Mouse (Mus musculus) CH12.LX (cell line): ENCODE data around the gene Exoc3l2. TPM values are rescaled to one million over a fixed set of nuclear protein-coding genes. Genes with fewer than 3 reads are reported as not detected.

Source experiments
- DNase-seq: peaks from one replicate; pipeline ENCODE4 v3.0.0-alpha.2; 2013; ENCODE audit errors: extremely low read depth
- H3K27ac ChIP-seq: 2 replicates; pipeline ENCODE4 v1.5.1; 2012; ENCODE audit warnings: low read depth, mild to moderate bottlenecking, control low read depth, moderate library complexity; ENCODE audit not compliant: insufficient read depth
- H3K27me3 ChIP-seq: replicated peaks from 2 replicates; pipeline ENCODE3; 2012; ENCODE audit warnings: inconsistent platforms
- H3K36me3 ChIP-seq, 2 experiments: replicated peaks in 1 of 2; 2 replicates each; pipeline versions ENCODE3 to v1.6.1; 2012; ENCODE audit warnings: inconsistent platforms in 1 of 2, low read length in 1 of 2, mild to moderate bottlenecking in 1 of 2, mixed read lengths in 1 of 2, moderate library complexity in 1 of 2; ENCODE audit not compliant: control insufficient read depth in 1 of 2, insufficient read depth in 1 of 2
- H3K4me1 ChIP-seq, 2 experiments: 2 replicates each; pipeline ENCODE4 v1.6.1; 2012; ENCODE audit warnings: inconsistent platforms in 1 of 2, moderate library complexity in 1 of 2; ENCODE audit not compliant: insufficient read depth in 2 of 2, control insufficient read depth in 1 of 2
- H3K4me2 ChIP-seq: 2 replicates; pipeline ENCODE4 v1.6.1; 2012; ENCODE audit warnings: low read depth, mild to moderate bottlenecking, control low read depth; ENCODE audit not compliant: poor library complexity, insufficient read depth, severe bottlenecking
- H3K4me3 ChIP-seq, 3 experiments: fragments of 150-350 bp in 1 of 3; sonication (generic) in 1 of 3; replicated peaks in 1 of 3; 2 replicates each; pipeline versions ENCODE3 to v1.5.1; 2011 to 2012; ENCODE audit warnings: low read depth in 2 of 3, low read length in 2 of 3, mild to moderate bottlenecking in 2 of 3, moderate library complexity in 2 of 3, control low read depth in 1 of 3, improper control_type of control experiment in 1 of 3, inconsistent platforms in 1 of 3, mixed read lengths in 1 of 3; ENCODE audit not compliant: poor library complexity in 1 of 3
- H3K79me2 ChIP-seq: replicated peaks from 2 replicates; pipeline ENCODE4 v1.6.1; 2012; ENCODE audit warnings: mild to moderate bottlenecking, moderate library complexity; ENCODE audit not compliant: control insufficient read depth, poor library complexity, insufficient read depth, severe bottlenecking; ENCODE audit errors: extremely low read depth
- H3K9ac ChIP-seq: 2 replicates; pipeline ENCODE4 v1.6.1; 2012; ENCODE audit warnings: low read depth, mild to moderate bottlenecking, control low read depth, moderate library complexity; ENCODE audit not compliant: insufficient read depth
- H3K9me3 ChIP-seq: replicated peaks from 2 replicates; pipeline ENCODE3; 2012; ENCODE audit warnings: low read length, inconsistent platforms, mixed read lengths
- BHLHE40 ChIP-seq: IDR thresholded peaks from 2 replicates; pipeline ENCODE4 v1.6.1; 2011; ENCODE audit warnings: mild to moderate bottlenecking, low read depth, low read length, improper control_type of control experiment
- CHD1 ChIP-seq: IDR thresholded peaks from 2 replicates; pipeline ENCODE4 v1.6.1; 2012; ENCODE audit warnings: low read depth, low read length, improper control_type of control experiment, inconsistent platforms
- E2F4 ChIP-seq: IDR thresholded peaks from 2 replicates; pipeline ENCODE4 v1.6.1; 2011; ENCODE audit warnings: low read depth, low read length, improper control_type of control experiment; ENCODE audit not compliant: insufficient replicate concordance
- GABPA ChIP-seq: IDR thresholded peaks from 2 replicates; pipeline ENCODE4 v1.6.1; 2012; ENCODE audit warnings: low read depth, low read length, improper control_type of control experiment, inconsistent platforms; ENCODE audit not compliant: insufficient replicate concordance
- IRF4 ChIP-seq: IDR thresholded peaks from 2 replicates; pipeline ENCODE4 v1.6.1; 2014; ENCODE audit warnings: low read depth, mild to moderate bottlenecking, inconsistent platforms, low read length, improper control_type of control experiment
- JUND ChIP-seq: conservative IDR thresholded peaks from 2 replicates; pipeline ENCODE4 v1.6.1; 2011; ENCODE audit warnings: low read depth, low read length, improper control_type of control experiment
- MAFK ChIP-seq: IDR thresholded peaks from 2 replicates; pipeline ENCODE4 v1.6.1; 2011; ENCODE audit warnings: low read length, improper control_type of control experiment; ENCODE audit not compliant: insufficient replicate concordance
- MAX ChIP-seq: IDR thresholded peaks from 2 replicates; pipeline ENCODE4 v1.6.1; 2011; ENCODE audit warnings: low read length, improper control_type of control experiment
- MAZ ChIP-seq: IDR thresholded peaks from 2 replicates; pipeline ENCODE4 v1.6.1; 2012; ENCODE audit warnings: low read depth, mild to moderate bottlenecking, inconsistent platforms, low read length, improper control_type of control experiment, moderate library complexity
- MYC ChIP-seq: IDR thresholded peaks from 2 replicates; pipeline ENCODE4 v1.6.1; 2011; ENCODE audit warnings: low read depth, mild to moderate bottlenecking, improper control_type of control experiment, low read length
- NRF1 ChIP-seq: IDR thresholded peaks from 2 replicates; pipeline ENCODE4 v1.6.1; 2014; ENCODE audit warnings: low read depth, mild to moderate bottlenecking, inconsistent platforms, low read length, improper control_type of control experiment, moderate library complexity
- PAX5 ChIP-seq: IDR thresholded peaks from 2 replicates; pipeline ENCODE4 v1.6.1; 2012; ENCODE audit warnings: low read length, inconsistent platforms, mixed read lengths
- POLR2A ChIP-seq: IDR thresholded peaks from 2 replicates; pipeline ENCODE4 v1.6.1; 2011; ENCODE audit warnings: low read depth, mild to moderate bottlenecking, improper control_type of control experiment, low read length
- RAD21 ChIP-seq: IDR thresholded peaks from 2 replicates; pipeline ENCODE4 v1.6.1; 2011; ENCODE audit warnings: low read depth, mild to moderate bottlenecking, low read length, improper control_type of control experiment, moderate library complexity
- RCOR1 ChIP-seq: conservative IDR thresholded peaks from 2 replicates; pipeline ENCODE4 v1.6.1; 2012; ENCODE audit warnings: low read depth, mild to moderate bottlenecking, inconsistent platforms, low read length, improper control_type of control experiment
- SIN3A ChIP-seq: IDR thresholded peaks from 2 replicates; pipeline ENCODE4 v1.6.1; 2012; ENCODE audit warnings: low read length, improper control_type of control experiment, inconsistent platforms
- UBTF ChIP-seq: IDR thresholded peaks from 2 replicates; pipeline ENCODE4 v1.6.1; 2012; ENCODE audit warnings: low read depth, mild to moderate bottlenecking, inconsistent platforms, low read length, improper control_type of control experiment, moderate library complexity
- USF2 ChIP-seq: conservative IDR thresholded peaks from 2 replicates; pipeline ENCODE4 v1.6.1; 2011; ENCODE audit warnings: low read depth, low read length, improper control_type of control experiment
- ZC3H11A ChIP-seq: IDR thresholded peaks from 2 replicates; pipeline ENCODE4 v1.6.1; 2012; ENCODE audit warnings: low read depth, mild to moderate bottlenecking, inconsistent platforms, low read length, improper control_type of control experiment
- ZKSCAN1 ChIP-seq: IDR thresholded peaks from 2 replicates; pipeline ENCODE4 v1.6.1; 2012; ENCODE audit warnings: low read depth, inconsistent platforms, low read length, improper control_type of control experiment, borderline replicate concordance
- ZNF384 ChIP-seq: IDR thresholded peaks from 2 replicates; pipeline ENCODE4 v1.6.1; 2012; ENCODE audit warnings: low read depth, low read length, improper control_type of control experiment, inconsistent platforms
- dilution Hi-C: fragments of 300-500 bp; cut with MboI; formaldehyde crosslinking; loops from 2 replicates; pipeline ENCODE4 v1.14.3; 2020; ENCODE audit warnings: low sequenced_read_pairs; ENCODE audit not compliant: extremely low pct_unique_long_range_greater_than_20kb, extremely low pct_ligation_motif_present
- in situ Hi-C: fragments of 300-500 bp; cut with MboI; formaldehyde crosslinking; loops from 3 replicates; pipeline ENCODE4 v1.14.3; 2019; ENCODE audit warnings: low sequenced_read_pairs, low pct_ligation_motif_present, low pct_unique_long_range_greater_than_20kb, mixed read lengths
- polyA plus RNA-seq: library from polyadenylated mRNA; unstranded; fragments of >175 nt; gene quantifications from 2 replicates; pipeline ENCODE4 v1.2.1, GENCODE M21; 2012; ENCODE audit warnings: low read depth; ENCODE audit not compliant: insufficient read length
- total RNA-seq, 2 experiments: library from RNA; depleted of rRNA; stranded (reverse); fragments of 300-350 nt in 1 of 2; fragments of >200 nt in 1 of 2; gene quantifications; 2 replicates each; pipeline ENCODE4 v1.2.3; 2012 to 2014

The Exoc3l2 gene
- total and polyA plus RNA-seq, 3 experiments = 0.08 TPM; not detected in 2

- Histone ChIP-seq H3K4me1 (peaks cover 12 to 54% of the 10 kb centered on the region in 2 experiments), H3K36me3 (peaks cover 11 to 75% of the 10 kb centered on the region in 2 experiments), H3K27ac (no peak overlapping the region), H3K9ac (no peak overlapping the region), H3K4me3 (no peak overlapping the region), H3K27me3 (no peaks in the 10 kb centered on the region), H3K9me3 (no peaks in the 10 kb centered on the region), H3K79me2 (peaks cover 4% of the 10 kb centered on the region), H3K4me2 (no peak overlapping the region)
- dilution Hi-C loops (no loop called here), in situ Hi-C loops (loop anchor here (5.0 kb wide), 1 partner anchor 34 kb away; the partner anchor contains the start of genes Bloc1s3 and Trappc6a)
- no peak for DNase-seq
- TF ChIP-seq JUND (no peak), RCOR1 (no peak), ZKSCAN1 (no peak), ZNF384 (no peak), MAFK (no peak), MAZ (no peak), NRF1 (no peak), POLR2A (no peak), PAX5 (no peak), IRF4 (no peak), GABPA (no peak), CHD1 (no peak), BHLHE40 (no peak), MAX (no peak), ZC3H11A (no peak), USF2 (no peak), RAD21 (no peak), MYC (no peak), SIN3A (no peak), UBTF (no peak)
Observed at GRCm38 (mm10) chr7:19540771-19541566, 77.8 kb downstream of the Exoc3l2 start.

GRCm38 (mm10) chr7:19541681-19542154 is 78.6 kb downstream of the Exoc3l2 start:
- H3K27me3 ChIP-seq = no peaks in the 10 kb centered on the region
- no peak overlapping the region for H3K9ac ChIP-seq
- no peak overlapping the region for H3K27ac ChIP-seq
- H3K4me3 ChIP-seq = no peak overlapping the region
- dilution Hi-C loops (no loop called here), in situ Hi-C loops (loop anchor here (5.0 kb wide), 1 partner anchor 34 kb away; the partner anchor contains the start of genes Bloc1s3 and Trappc6a)
- TF ChIP-seq E2F4 = no peak
- peaks cover 8% of the 10 kb centered on the region for H3K79me2 ChIP-seq
- H3K4me2 ChIP-seq = no peak overlapping the region
- H3K9me3 ChIP-seq = no peaks in the 10 kb centered on the region
- H3K4me1 ChIP-seq = peaks cover 8 to 51% of the 10 kb centered on the region in 2 experiments
- no peak for DNase-seq
- peaks cover 7 to 73% of the 10 kb centered on the region in 2 experiments for H3K36me3 ChIP-seq
